Mouse (Mus musculus): ENCODE data around the gene 2210017I01Rik. TPM values are rescaled to one million over a fixed set of nuclear protein-coding genes. Genes with fewer than 3 reads are reported as not detected.

Gene 2210017I01Rik
- polyA plus RNA-seq (2012; rRNA removed; ENCODE audit: low replicate concordance), result 0.20 TPM in 1 of 2 replicates, not detected in the other

GRCm38 (mm10) chr3:92607392-92607791, at the start of gene 2210017I01Rik:
Gene 2210017I01Rik (minus strand): TSS chr3:92607492.

GRCm38 (mm10) chr3:92656826-92657225, 49.5 kb upstream of the 2210017I01Rik start, which contains the start of gene Lce1b:
Gene Lce1b (minus strand): TSS chr3:92656926.

GRCm38 (mm10) chr3:92648207-92648606, 40.9 kb upstream of the 2210017I01Rik start, which contains the start of gene Lce1a1:
Gene Lce1a1 (minus strand): TSS chr3:92648307.

GRCm38 (mm10) chr3:92621560-92621959, 14.3 kb upstream of the 2210017I01Rik start, which contains the start of gene Lce6a:
Gene Lce6a (minus strand): TSS chr3:92621660.

GRCm38 (mm10) chr3:92588858-92589257, 18.4 kb downstream of the 2210017I01Rik start, which contains the start of gene Smcp:
Gene Smcp (minus strand): TSS chr3:92588997.

GRCm38 (mm10) chr3:92573449-92574041, 33.7 kb downstream of the 2210017I01Rik start, which contains the start of gene Ivl:
Gene Ivl (minus strand): TSS chr3:92573735.

Other genes with a start within 250 kb of the 2210017I01Rik start
- gene Sprr2f, start 242.3 kb downstream of the 2210017I01Rik start, polyA plus RNA-seq (2012; rRNA removed; ENCODE audit: low replicate concordance), result not detected in 2 replicates
- not detected in 2 replicates for gene Sprr2h, start 221.8 kb downstream of the 2210017I01Rik start, polyA plus RNA-seq (2012; rRNA removed; ENCODE audit: low replicate concordance)
- not detected in 2 replicates for gene Sprr2i, start 199.5 kb downstream of the 2210017I01Rik start, polyA plus RNA-seq (2012; rRNA removed; ENCODE audit: low replicate concordance)
- gene Sprr2j-ps, start 189.4 kb downstream of the 2210017I01Rik start, polyA plus RNA-seq (2012; rRNA removed; ENCODE audit: low replicate concordance), result not detected in 2 replicates
- gene Gm9774, start 178.1 kb downstream of the 2210017I01Rik start, polyA plus RNA-seq (2012; rRNA removed; ENCODE audit: low replicate concordance), result 13.6 and 17.5 TPM in 2 replicates
- gene Sprr2k, start 174.9 kb downstream of the 2210017I01Rik start, polyA plus RNA-seq (2012; rRNA removed; ENCODE audit: low replicate concordance), result not detected in 2 replicates
- gene Sprr1b, start 168.7 kb downstream of the 2210017I01Rik start, polyA plus RNA-seq (2012; rRNA removed; ENCODE audit: low replicate concordance), result not detected in 2 replicates
- not detected in 2 replicates for gene Sprr3, start 148.8 kb downstream of the 2210017I01Rik start, polyA plus RNA-seq (2012; rRNA removed; ENCODE audit: low replicate concordance)
- 24.1 and 25.4 TPM in 2 replicates for gene Sprr1a, start 121.6 kb downstream of the 2210017I01Rik start, polyA plus RNA-seq (2012; rRNA removed; ENCODE audit: low replicate concordance)
- not detected in 2 replicates for gene Sprr4, start 107.0 kb downstream of the 2210017I01Rik start, polyA plus RNA-seq (2012; rRNA removed; ENCODE audit: low replicate concordance)
- 5.7 TPM in 1 of 2 replicates, not detected in the other for gene 2310046K23Rik, start 73.0 kb downstream of the 2210017I01Rik start, polyA plus RNA-seq (2012; rRNA removed; ENCODE audit: low replicate concordance)
- 1.4 TPM in 1 of 2 replicates, not detected in the other for gene Ivl, start 33.8 kb downstream of the 2210017I01Rik start, polyA plus RNA-seq (2012; rRNA removed; ENCODE audit: low replicate concordance)
- gene Smcp, start 18.5 kb downstream of the 2210017I01Rik start, polyA plus RNA-seq (2012; rRNA removed; ENCODE audit: low replicate concordance), result 0.24 TPM in 1 of 2 replicates, not detected in the other
- 0.66 and 1.3 TPM in 2 replicates for gene Lce6a, start 14.2 kb upstream of the 2210017I01Rik start, polyA plus RNA-seq (2012; rRNA removed; ENCODE audit: low replicate concordance)
- gene Lce1a1, start 40.8 kb upstream of the 2210017I01Rik start, polyA plus RNA-seq (2012; rRNA removed; ENCODE audit: low replicate concordance), result 0.86 and 4.6 TPM in 2 replicates
- gene Lce1b, start 49.4 kb upstream of the 2210017I01Rik start, polyA plus RNA-seq (2012; rRNA removed; ENCODE audit: low replicate concordance), result 1.4 and 8.5 TPM in 2 replicates
- 0.92 and 8.4 TPM in 2 replicates for gene Lce1a2, start 62.8 kb upstream of the 2210017I01Rik start, polyA plus RNA-seq (2012; rRNA removed; ENCODE audit: low replicate concordance)
- 1.2 and 5.9 TPM in 2 replicates for gene Lce1c, start 71.8 kb upstream of the 2210017I01Rik start, polyA plus RNA-seq (2012; rRNA removed; ENCODE audit: low replicate concordance)
- gene Lce1d, start 79.7 kb upstream of the 2210017I01Rik start, polyA plus RNA-seq (2012; rRNA removed; ENCODE audit: low replicate concordance), result 0.31 and 3.0 TPM in 2 replicates
- 0.93 TPM in 1 of 2 replicates, not detected in the other for gene Lce1e, start 101.6 kb upstream of the 2210017I01Rik start, polyA plus RNA-seq (2012; rRNA removed; ENCODE audit: low replicate concordance)
- 0.91 TPM in 1 of 2 replicates, not detected in the other for gene Lce1f, start 112.9 kb upstream of the 2210017I01Rik start, polyA plus RNA-seq (2012; rRNA removed; ENCODE audit: low replicate concordance)
- gene Gm38119, start 131.6 kb upstream of the 2210017I01Rik start, polyA plus RNA-seq (2012; rRNA removed; ENCODE audit: low replicate concordance), result not detected in 2 replicates
- gene Lce1g, start 144.8 kb upstream of the 2210017I01Rik start, polyA plus RNA-seq (2012; rRNA removed; ENCODE audit: low replicate concordance), result not detected in 2 replicates
- gene Lce1h, start 157.6 kb upstream of the 2210017I01Rik start, polyA plus RNA-seq (2012; rRNA removed; ENCODE audit: low replicate concordance), result 0.22 and 0.56 TPM in 2 replicates
- 1.3 TPM in 1 of 2 replicates, not detected in the other for gene Lce1i, start 171.4 kb upstream of the 2210017I01Rik start, polyA plus RNA-seq (2012; rRNA removed; ENCODE audit: low replicate concordance)
- gene Lce1j, start 183.0 kb upstream of the 2210017I01Rik start, polyA plus RNA-seq (2012; rRNA removed; ENCODE audit: low replicate concordance), result 0.95 TPM in 1 of 2 replicates, not detected in the other
- gene Lce1k, start 200.4 kb upstream of the 2210017I01Rik start, polyA plus RNA-seq (2012; rRNA removed; ENCODE audit: low replicate concordance), result 0.76 TPM in 1 of 2 replicates, not detected in the other
- gene Kprp, start 219.8 kb upstream of the 2210017I01Rik start, polyA plus RNA-seq (2012; rRNA removed; ENCODE audit: low replicate concordance), result 0.30 and 3.9 TPM in 2 replicates
- 5.9 TPM in 1 of 2 replicates, not detected in the other for gene Lce1l, start 243.8 kb upstream of the 2210017I01Rik start, polyA plus RNA-seq (2012; rRNA removed; ENCODE audit: low replicate concordance)